Mouse (Mus musculus) gastrocnemius, postnatal 4 days (tissue): ENCODE measurements at regions not wholly inside any gene's neighbourhood (a gene's known extent, or its start where the extent isn't known, plus 50 kb on each side); places are given as distances from the start of the nearest gene placed in this dataset.
"Not testable (repeated sequence)": the region's sequence is repeated elsewhere in the genome, so short reads cannot be mapped to it uniquely, and the experiment has no call there.

Experiments
- DNase-seq, 2 experiments: peaks; one replicate each; pipeline ENCODE4 v3.0.0; 2021 to 2022; ENCODE audit warnings: low spot score in 2 of 2, mixed read lengths in 2 of 2

DNA sequence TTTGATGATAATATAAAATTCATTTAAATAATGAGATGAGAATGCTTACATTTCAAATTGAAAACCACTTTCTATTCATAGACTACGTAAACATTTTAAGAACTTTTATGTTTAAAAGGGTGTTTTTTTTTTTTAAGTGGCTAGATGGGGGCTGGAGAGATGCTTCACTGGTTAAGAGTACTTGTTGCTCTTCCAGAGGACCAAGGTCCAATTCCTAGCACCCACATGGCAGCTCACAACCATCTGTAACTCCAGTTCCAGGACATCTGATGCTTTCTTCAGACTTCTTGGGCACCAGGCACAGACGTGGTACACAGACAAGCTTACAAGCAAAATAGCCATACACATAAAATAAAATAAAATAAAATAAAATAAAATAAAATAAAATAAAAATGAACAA is 239.5 kb downstream of the Mef2c start:
- no peak for DNase-seq

- no peak for DNase-seq
Measured at GRCm38 (mm10) chr13:83744110-83744752, 240.4 kb downstream of the Mef2c start.

GRCm38 (mm10) chr13:83744981-83745555 is 241.2 kb downstream of the Mef2c start:
- DNase-seq, result no peak

DNA sequence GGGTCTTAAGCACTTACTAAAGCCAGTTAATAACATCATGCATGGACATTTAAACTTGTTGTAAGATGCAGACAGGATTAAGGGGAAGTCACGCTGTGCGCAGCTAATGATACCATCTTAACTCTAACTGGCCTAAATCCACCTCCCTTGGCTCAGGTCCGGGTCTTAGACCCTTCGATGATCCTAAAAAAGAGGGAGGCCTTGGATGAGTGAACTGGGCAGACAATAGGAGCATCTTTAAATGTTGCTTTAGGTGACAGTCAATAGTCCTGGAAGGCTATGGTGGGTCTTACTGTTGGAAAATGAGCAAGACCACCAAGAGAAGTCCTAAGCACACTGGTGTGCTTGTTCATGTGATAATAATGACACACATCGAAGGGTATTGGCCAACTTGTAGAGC is 242.1 kb downstream of the Mef2c start:
- DNase-seq, result no peak

- DNase-seq, result no peak
Measured at GRCm38 (mm10) chr13:83747671-83748070, 243.8 kb downstream of the Mef2c start.

GRCm38 (mm10) chr13:83749376-83750150 is 245.7 kb downstream of the Mef2c start:
- DNase-seq, result no peak

DNA sequence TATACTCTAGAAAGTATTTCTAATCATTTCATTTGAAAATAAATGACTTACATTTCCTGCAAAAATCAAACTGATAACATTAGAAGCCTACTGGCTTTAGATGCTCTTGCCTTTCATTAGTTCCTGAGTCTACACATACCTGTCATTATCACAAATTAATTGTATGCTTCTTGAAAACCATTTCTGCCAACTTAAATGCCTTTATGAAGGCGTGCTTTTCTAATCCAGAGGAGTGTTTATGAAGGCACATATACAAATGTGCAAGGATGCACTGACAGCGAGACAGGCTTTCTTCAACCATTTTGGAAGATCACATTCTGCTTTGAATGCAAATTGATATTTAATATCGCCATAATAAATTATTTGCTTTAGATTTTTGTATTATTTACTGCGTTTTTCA is 246.6 kb downstream of the Mef2c start:
- no peak for DNase-seq

- DNase-seq, result no peak
Measured at GRCm38 (mm10) chr13:83760387-83761170, 256.7 kb downstream of the Mef2c start.

GRCm38 (mm10) chr13:83762484-83762883 is 258.6 kb downstream of the Mef2c start:
- DNase-seq, result no peak

DNA sequence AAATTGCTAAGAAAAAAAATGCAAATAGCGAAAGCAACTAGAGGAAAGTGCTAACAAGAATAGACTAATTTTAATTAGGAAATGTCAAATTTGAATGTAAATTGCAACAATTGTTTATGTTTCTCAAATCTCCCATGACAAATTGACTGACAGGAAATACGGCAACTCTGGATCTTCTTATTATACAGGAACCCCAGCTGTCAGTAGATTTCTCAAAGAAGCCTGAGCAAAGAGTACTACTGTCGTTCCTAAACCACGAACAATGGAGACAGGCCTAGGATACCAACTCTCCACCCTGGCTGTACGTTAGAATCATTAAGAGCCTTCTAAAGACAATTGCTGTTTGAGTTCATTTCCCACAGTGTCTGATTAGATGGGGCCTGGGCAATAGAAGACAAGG is 259.5 kb downstream of the Mef2c start:
- not testable (repeated sequence) for DNase-seq

DNA sequence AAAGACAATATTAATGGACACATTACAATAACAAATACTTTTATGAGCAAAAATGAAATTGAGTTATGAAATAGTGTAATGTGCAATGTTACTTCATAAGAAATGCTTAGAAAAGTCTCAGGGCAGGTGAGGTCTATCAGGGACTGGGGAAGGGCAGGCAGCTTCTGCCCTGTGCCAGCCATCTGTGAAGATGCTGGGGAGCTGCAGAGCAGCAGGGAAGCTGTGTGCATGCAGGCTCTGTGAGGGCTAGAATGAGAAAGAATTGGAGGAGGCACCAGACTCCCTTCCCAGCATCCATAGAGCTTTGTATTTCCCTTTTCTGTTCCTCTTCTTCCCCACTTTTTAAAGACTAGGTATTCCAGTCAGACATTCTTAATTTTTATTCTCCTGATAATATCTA is 281.8 kb downstream of the Mef2c start:
- DNase-seq, result no peak

DNA sequence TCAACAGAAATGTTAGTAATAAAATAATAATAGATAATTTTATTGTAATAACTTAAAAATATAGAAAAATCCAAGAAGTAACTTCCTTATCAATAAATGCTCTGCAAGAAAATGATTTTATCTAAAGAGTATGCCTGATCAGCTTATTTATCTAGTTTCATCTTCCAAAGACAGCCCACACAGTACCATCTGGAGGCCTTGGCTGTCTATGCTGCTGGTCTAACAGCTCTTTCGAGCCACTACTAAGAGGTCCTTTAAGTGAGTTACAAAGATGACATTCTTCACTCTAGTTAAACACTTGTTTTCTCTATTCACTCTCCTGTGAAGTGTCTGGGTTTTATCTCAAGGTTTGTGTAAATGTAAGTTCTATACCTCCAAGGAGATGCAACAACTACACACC is 305.7 kb downstream of the Mef2c start:
- DNase-seq, result no peak

- DNase-seq, result no peak
Measured at GRCm38 (mm10) chr13:83820291-83820690, 316.5 kb downstream of the Mef2c start.

DNA sequence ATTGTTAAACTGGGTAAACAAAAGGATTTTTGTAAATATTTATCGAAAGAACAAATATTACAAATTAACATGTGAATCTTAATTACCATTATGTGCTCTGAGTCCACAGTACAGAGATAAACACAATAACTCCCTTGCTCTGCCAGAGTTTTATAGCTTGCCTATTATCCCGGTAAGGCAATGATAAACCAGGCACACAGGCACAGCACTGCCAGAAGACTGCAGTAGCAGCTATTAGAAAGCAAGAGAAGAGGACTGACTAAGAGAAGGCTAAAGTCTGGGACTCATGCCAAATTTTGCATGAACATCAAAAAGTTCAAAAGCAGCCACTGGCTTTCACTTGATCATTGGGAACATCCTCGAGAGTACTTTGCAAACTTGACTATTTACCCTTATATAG is 316.9 kb downstream of the Mef2c start:
- no peak for DNase-seq

DNA sequence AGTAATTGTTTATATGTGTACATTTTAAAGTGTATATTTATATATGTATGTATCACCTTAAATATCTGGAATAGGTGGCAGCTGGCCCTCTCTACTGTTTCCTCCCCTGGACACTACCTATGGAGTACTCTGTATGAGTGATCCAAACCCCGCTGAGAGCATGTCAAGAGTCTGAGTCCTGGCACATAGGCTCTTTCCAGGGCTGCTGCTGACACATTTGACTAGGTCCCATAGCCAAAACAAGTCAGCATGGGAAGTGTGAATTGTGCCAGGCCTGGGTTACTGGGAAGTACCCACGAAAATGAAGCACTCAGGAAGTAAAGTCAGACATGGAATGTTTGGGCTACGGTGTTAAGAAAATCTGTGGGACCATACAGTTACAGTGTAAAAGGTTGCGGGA is 321.1 kb downstream of the Mef2c start:
- DNase-seq, result no peak

- DNase-seq, result no peak
Measured at GRCm38 (mm10) chr13:83826841-83827463, 323.1 kb downstream of the Mef2c start.

DNA sequence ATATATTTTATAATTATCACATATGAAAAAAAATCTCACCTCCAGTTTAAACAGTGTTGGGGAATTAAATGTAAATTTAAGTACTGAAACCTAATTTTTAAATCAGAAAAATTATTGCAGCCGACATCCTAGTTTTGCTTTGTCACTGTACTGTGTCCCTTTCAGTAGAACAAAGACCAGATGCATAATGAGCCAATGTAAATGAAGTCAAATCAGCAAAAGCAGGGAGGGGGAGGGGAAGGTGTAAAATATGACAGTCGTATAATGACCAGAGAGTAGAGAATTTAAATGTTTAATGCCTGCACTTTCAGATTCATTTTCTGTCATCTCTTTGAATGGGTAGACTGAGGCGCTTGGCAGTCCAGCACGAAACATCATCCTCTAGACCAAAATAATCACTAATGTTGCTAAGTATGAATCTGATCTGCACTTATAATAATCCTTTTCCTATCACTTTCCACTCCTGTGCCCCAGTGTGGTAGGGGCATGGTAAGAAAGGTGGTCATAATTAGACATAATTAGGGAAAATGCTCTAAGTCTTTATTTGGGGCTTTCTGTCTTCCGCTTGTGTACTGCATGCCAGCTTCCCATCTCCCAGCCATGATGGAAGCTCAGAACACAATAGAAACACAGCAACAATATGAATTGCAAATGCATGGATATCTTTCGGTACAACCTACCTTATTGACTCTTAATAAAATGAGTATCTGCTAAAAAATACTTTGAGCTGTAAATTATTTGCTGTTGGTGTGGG is 356.0 kb upstream of the Tmem161b start:
- DNase-seq, result no peak

DNA sequence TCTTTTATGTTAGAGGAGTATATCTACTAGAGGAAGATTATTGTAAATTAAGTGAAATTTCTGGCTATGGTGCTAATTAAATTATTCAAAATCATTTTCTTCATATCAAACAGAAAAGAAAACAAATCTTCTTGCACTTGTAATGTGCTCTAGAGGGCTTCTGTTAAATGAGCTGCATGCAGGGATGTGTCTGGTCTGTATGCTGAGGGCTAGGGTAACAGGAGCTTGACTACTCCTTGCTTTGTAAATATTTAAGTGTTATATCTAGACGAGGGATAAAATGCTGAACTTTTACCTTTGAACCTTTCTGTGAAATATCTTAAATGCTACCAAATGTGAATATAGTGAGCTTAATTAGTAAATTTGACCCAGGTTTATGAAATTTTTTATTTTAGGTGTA is 354.9 kb upstream of the Tmem161b start:
- DNase-seq, result no peak

GRCm38 (mm10) chr13:83867831-83868473 is 354.1 kb upstream of the Tmem161b start:
- no peak for DNase-seq

DNA sequence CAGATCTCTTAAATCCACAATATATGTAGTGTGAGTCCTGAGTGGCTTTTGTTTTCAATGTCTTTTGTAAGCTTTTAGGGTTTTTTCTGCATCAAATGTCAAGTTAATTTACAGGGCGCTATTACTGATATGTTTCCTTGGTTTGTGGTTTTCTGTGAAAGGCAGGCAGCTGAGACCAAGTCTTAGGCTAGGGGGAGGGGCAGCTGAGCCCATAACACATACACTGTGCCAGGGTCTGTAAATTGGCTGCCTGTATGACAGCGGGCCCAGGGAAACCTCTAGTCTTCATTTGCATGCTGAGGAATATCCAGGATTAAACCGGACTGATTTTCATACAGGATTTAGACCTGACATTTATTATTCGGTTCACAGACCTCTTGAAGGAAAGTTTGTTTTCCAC is 353.2 kb upstream of the Tmem161b start:
- no peak for DNase-seq
